Mouse (Mus musculus): Measurements from ENCODE around the gene Limk1. TPM values are rescaled to one million over a fixed set of nuclear protein-coding genes. Genes with fewer than 3 reads are reported as not detected.
A peak's percentile ranks its signal among the peaks of the same experiment; 100 is the strongest.

Limk1 gene
- total RNA-seq (2014; rRNA removed): 72.9 and 76.5 TPM in 2 replicates
- polyA plus RNA-seq (2015; fragmentation: Nextera tagmentation; extraction: Ambion mirVana): 15.5 and 16.7 TPM in 2 replicates

GRCm38 (mm10) chr5:134688086-134688717, at the start of gene Limk1:
Limk1 (minus strand) TSS chr5:134688598.
- Histone ChIP-seq H3K4me1 (ENCODE audit: insufficient read depth, low read length) (0 out of 2 replicates have a peak, but pooled peaks cover 13% of the 10 kb centered on the region), H3K4me3 (ENCODE audit: low read depth, low read length) (peak within 1 kb of the TSS; percentile 91), H3K9me3 (ENCODE audit: low read length) (no peaks in the 10 kb centered on the region), H3K36me3 (ENCODE audit: insufficient read depth, low read length) (peaks cover 26% of the 10 kb centered on the region), H3K9ac (replicated peaks; ENCODE audit: low read length, poor library complexity, severe bottlenecking) (peak within 1 kb of the TSS; percentile 96), H3K27ac (ENCODE audit: low read depth, low read length) (peak within 1 kb of the TSS; percentile 87), H3K27me3 (ENCODE audit: insufficient read depth, low read length) (no peaks in the 10 kb centered on the region), H3K4me2 (ENCODE audit: low read depth, low read length, poor library complexity, severe bottlenecking) (peak within 1 kb of the TSS; percentile 83)
- DNase-seq (ENCODE audit: low spot score): no peak
- ATAC-seq (ENCODE audit: low FRiP score): peak; percentile 11
- TF ChIP-seq CTCF (IDR thresholded peaks at IDR 0.05): no peak
- under 1% methylated on average over 36 of the region's 69 CpGs for WGBS

GRCm38 (mm10) chr5:134734920-134735319, 46.5 kb upstream of the Limk1 start:
- DNase-seq (ENCODE audit: low spot score) (no peak), ATAC-seq (ENCODE audit: low FRiP score) (no peak)
- TF ChIP-seq CTCF (IDR thresholded peaks at IDR 0.05): no peak
- H3K27me3 ChIP-seq (ENCODE audit: insufficient read depth, low read length): no peaks in the 10 kb centered on the region
- H3K4me3 ChIP-seq (ENCODE audit: low read depth, low read length): no peak overlapping the region
- no peaks in the 10 kb centered on the region for H3K4me1 ChIP-seq (ENCODE audit: insufficient read depth, low read length)
- no peaks in the 10 kb centered on the region for H3K9me3 ChIP-seq (ENCODE audit: low read length)
- no peak overlapping the region for H3K27ac ChIP-seq (ENCODE audit: low read depth, low read length)
- H3K36me3 ChIP-seq (ENCODE audit: insufficient read depth, low read length): no peaks in the 10 kb centered on the region
- H3K9ac ChIP-seq (replicated peaks; ENCODE audit: low read length, poor library complexity, severe bottlenecking): no peak overlapping the region
- H3K4me2 ChIP-seq (ENCODE audit: low read depth, low read length, poor library complexity, severe bottlenecking): no peak overlapping the region
- WGBS: 86% methylated on average over 2 of the region's 2 CpGs

- no peaks in the 10 kb centered on the region for H3K9me3 ChIP-seq (ENCODE audit: low read length)
- no peak overlapping the region for H3K4me2 ChIP-seq (ENCODE audit: low read depth, low read length, poor library complexity, severe bottlenecking)
- H3K27ac ChIP-seq (ENCODE audit: low read depth, low read length): no peak overlapping the region
- no peak overlapping the region for H3K4me3 ChIP-seq (ENCODE audit: low read depth, low read length)
- whole genome bisulfite sequencing: 69% methylated on average over 5 of the region's 5 CpGs
- ATAC-seq (ENCODE audit: low FRiP score): no peak
- H3K36me3 ChIP-seq (ENCODE audit: insufficient read depth, low read length): no peaks in the 10 kb centered on the region
- no peak for TF ChIP-seq CTCF (IDR thresholded peaks at IDR 0.05)
- no peaks in the 10 kb centered on the region for H3K4me1 ChIP-seq (ENCODE audit: insufficient read depth, low read length)
- no peak for DNase-seq (ENCODE audit: low spot score)
- H3K27me3 ChIP-seq (ENCODE audit: insufficient read depth, low read length): no peaks in the 10 kb centered on the region
- H3K9ac ChIP-seq (replicated peaks; ENCODE audit: low read length, poor library complexity, severe bottlenecking): no peak overlapping the region
These were observed 45.7 kb upstream of the Limk1 start for GRCm38 (mm10) chr5:134734072-134734471.

- no peak for TF ChIP-seq CTCF (IDR thresholded peaks at IDR 0.05)
- no peak overlapping the region for H3K4me3 ChIP-seq (ENCODE audit: low read depth, low read length)
- no peak overlapping the region for H3K27ac ChIP-seq (ENCODE audit: low read depth, low read length)
- WGBS: 69% methylated on average over 4 of the region's 4 CpGs
- no peak overlapping the region for H3K9ac ChIP-seq (replicated peaks; ENCODE audit: low read length, poor library complexity, severe bottlenecking)
- H3K4me1 ChIP-seq (ENCODE audit: insufficient read depth, low read length): no peaks in the 10 kb centered on the region
- DNase-seq (ENCODE audit: low spot score): no peak
- no peak overlapping the region for H3K4me2 ChIP-seq (ENCODE audit: low read depth, low read length, poor library complexity, severe bottlenecking)
- H3K9me3 ChIP-seq (ENCODE audit: low read length): no peaks in the 10 kb centered on the region
- H3K36me3 ChIP-seq (ENCODE audit: insufficient read depth, low read length): no peaks in the 10 kb centered on the region
- no peaks in the 10 kb centered on the region for H3K27me3 ChIP-seq (ENCODE audit: insufficient read depth, low read length)
- no peak for ATAC-seq (ENCODE audit: low FRiP score)
These were observed 44.8 kb upstream of the Limk1 start for GRCm38 (mm10) chr5:134733241-134733640.

- no peak for TF ChIP-seq CTCF (IDR thresholded peaks at IDR 0.05)
- H3K27me3 ChIP-seq (ENCODE audit: insufficient read depth, low read length): no peaks in the 10 kb centered on the region
- H3K27ac ChIP-seq (ENCODE audit: low read depth, low read length): no peak overlapping the region
- DNase-seq (ENCODE audit: low spot score) (no peak), ATAC-seq (ENCODE audit: low FRiP score) (no peak)
- H3K9me3 ChIP-seq (ENCODE audit: low read length): no peaks in the 10 kb centered on the region
- WGBS: 92% methylated on average over 12 of the region's 12 CpGs
- no peaks in the 10 kb centered on the region for H3K4me1 ChIP-seq (ENCODE audit: insufficient read depth, low read length)
- H3K9ac ChIP-seq (replicated peaks; ENCODE audit: low read length, poor library complexity, severe bottlenecking): no peak overlapping the region
- H3K4me3 ChIP-seq (ENCODE audit: low read depth, low read length): no peak overlapping the region
- H3K4me2 ChIP-seq (ENCODE audit: low read depth, low read length, poor library complexity, severe bottlenecking): no peak overlapping the region
- no peaks in the 10 kb centered on the region for H3K36me3 ChIP-seq (ENCODE audit: insufficient read depth, low read length)
These were observed 40.7 kb upstream of the Limk1 start for GRCm38 (mm10) chr5:134729124-134729523.

DNA sequence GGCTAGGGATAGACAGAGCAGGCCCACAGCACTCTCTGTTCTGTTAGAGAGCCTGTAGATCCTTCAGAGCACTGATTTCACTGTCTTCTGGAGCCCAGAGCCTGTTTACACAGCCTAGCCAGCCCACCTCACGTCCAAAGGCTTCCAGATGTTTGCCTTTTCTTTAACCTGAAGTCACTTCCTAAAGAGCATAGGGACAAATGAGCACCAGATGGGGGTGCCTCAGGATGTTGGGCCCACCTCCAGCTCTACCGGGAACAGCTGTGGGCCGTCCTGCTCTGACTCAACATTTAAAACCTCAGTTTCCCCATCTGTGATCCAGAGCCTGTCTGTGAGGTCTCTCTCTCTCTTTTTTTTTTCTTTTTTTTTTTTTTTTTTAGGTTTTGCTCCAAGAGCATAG, 40.1 kb upstream of the Limk1 start:
- no peak for TF ChIP-seq CTCF (IDR thresholded peaks at IDR 0.05)
- Histone ChIP-seq H3K4me3 (ENCODE audit: low read depth, low read length) (no peak overlapping the region), H3K9ac (replicated peaks; ENCODE audit: low read length, poor library complexity, severe bottlenecking) (no peak overlapping the region), H3K27me3 (ENCODE audit: insufficient read depth, low read length) (no peaks in the 10 kb centered on the region), H3K4me1 (ENCODE audit: insufficient read depth, low read length) (no peaks in the 10 kb centered on the region), H3K36me3 (ENCODE audit: insufficient read depth, low read length) (no peaks in the 10 kb centered on the region), H3K4me2 (ENCODE audit: low read depth, low read length, poor library complexity, severe bottlenecking) (no peak overlapping the region), H3K9me3 (ENCODE audit: low read length) (no peaks in the 10 kb centered on the region), H3K27ac (ENCODE audit: low read depth, low read length) (no peak overlapping the region)
- WGBS: 81% methylated on average over 3 of the region's 3 CpGs
- DNase-seq (ENCODE audit: low spot score): no peak
- no peak for ATAC-seq (ENCODE audit: low FRiP score)
